12 mouse cellular contexts compared by ENCODE assay signal in the genomic region with DNA sequence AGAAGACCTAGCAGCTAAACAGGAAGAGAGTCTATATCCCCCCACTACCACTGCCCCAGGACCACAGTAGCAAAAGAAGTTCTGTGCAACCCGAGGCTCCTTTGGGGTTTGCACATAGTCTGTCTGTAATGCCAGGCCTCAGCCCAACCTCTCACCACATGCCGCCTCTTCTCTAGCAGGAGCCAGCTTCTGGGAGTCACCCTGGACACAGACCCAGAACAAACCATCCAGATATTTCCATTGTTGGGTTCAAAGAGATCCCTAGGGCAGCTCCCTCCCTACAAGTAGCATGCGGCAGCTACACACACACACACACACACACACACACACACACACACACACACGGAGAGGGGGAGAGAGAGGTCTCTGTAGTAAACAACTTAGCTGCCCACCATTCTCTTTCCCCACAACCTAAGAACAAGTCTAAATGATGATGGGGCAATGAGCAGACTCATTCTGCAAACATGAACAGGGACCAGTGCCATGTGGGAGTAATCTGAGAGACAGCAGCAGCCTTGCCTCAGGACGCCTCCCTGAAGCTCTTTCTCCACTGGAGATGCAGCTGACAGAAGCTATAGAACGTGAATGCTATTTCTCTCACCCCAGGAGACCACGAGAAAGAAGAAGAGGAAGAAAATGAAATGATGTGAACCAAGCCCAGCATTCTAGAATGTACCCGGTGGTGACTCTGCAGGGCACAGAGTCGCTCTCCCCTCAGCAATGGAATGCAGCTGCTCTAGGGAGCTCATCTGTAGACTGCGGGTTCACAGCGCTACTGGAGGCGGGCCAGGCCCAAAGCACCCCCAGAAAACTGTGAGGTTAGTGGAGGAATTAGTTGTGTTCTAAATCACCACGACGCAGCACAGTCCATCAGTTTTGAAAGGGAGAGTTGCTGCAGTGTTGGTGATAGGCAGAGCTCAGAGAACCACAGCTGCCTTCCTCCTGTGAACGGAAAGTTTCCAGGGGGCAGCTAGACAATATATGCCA. TPM values are rescaled to one million over a fixed set of nuclear protein-coding genes. Genes with fewer than 3 reads are reported as not detected.
DNase-seq lines count a peak whose midpoint lies in the region; ATAC-seq and TF ChIP-seq lines count a peak whose summit lies in the region.
"Had no signal": no experiment of that assay in that cellular context is flagged by ENCODE, and none has a peak within 500 bp of the region (broad histone marks: within the 10 kb centered on the region; RNA-seq: fewer than 3 reads in every experiment).

No protein-coding gene starts in this region.

- no peak for TF ChIP-seq POLR2A in embryonic fibroblast, embryonic 13.5 days (IDR thresholded peaks at IDR 0.05; ENCODE audit: low read depth, low read length)

- H3K4me1 ChIP-seq in intestine, embryonic 14.5 days (replicated peaks; ENCODE audit: control insufficient read depth, insufficient read depth, low read length) = peaks cover 20% of the 10 kb centered on the region
- no peaks in the 10 kb centered on the region for H3K4me1 ChIP-seq in intestine, postnatal 0 days (replicated peaks; ENCODE audit: control insufficient read depth, insufficient read depth, low read length)
- peaks cover 5% of the 10 kb centered on the region; the same call in 1 of the 2 replicates for H3K4me1 ChIP-seq in embryonic fibroblast, embryonic 13.5 days (ENCODE audit: control insufficient read depth, insufficient read depth, low read length)

- no peak for DNase-seq in intestine, embryonic 14.5 days (ENCODE audit: low spot score)
- peak; percentile 92 for DNase-seq in NIH3T3 (ENCODE audit: low read depth)
- peak; percentile 37 for DNase-seq in lung, postnatal 10 days
- no peak for DNase-seq in layer of hippocampus, postnatal 10 days (ENCODE audit: low spot score in 2 of 2)
- DNase-seq in layer of hippocampus, adult 18-20 months (ENCODE audit: low spot score in 2 of 2) = no peak
- no peak for DNase-seq in cerebellum, postnatal 10 days

- no peaks in the 10 kb centered on the region for H3K9me3 ChIP-seq in intestine, embryonic 14.5 days (ENCODE audit: control insufficient read depth, low read length)
- H3K9me3 ChIP-seq in intestine, postnatal 0 days (ENCODE audit: control insufficient read depth) = no peaks in the 10 kb centered on the region

- TF ChIP-seq CTCF in intestine, postnatal 0 days (IDR thresholded peaks at IDR 0.05; ENCODE audit: low read depth) = no peak
- TF ChIP-seq CTCF in embryonic fibroblast, embryonic 13.5 days (IDR thresholded peaks at IDR 0.05; ENCODE audit: borderline replicate concordance, insufficient read depth, low read length) = no peak

- H3K27ac ChIP-seq in intestine, embryonic 14.5 days (ENCODE audit: low read depth) = peak overlapping the region; percentile 59
- no peak overlapping the region for H3K27ac ChIP-seq in intestine, postnatal 0 days (ENCODE audit: low read depth, low read length)
- H3K27ac ChIP-seq in embryonic fibroblast, embryonic 13.5 days (ENCODE audit: insufficient read depth, low read length) = peak overlapping the region; percentile 51

- no peaks in the 10 kb centered on the region for H3K36me3 ChIP-seq in intestine, embryonic 14.5 days (ENCODE audit: control insufficient read depth, insufficient read depth, low read length)
- no peaks in the 10 kb centered on the region for H3K36me3 ChIP-seq in intestine, postnatal 0 days (ENCODE audit: control insufficient read depth, insufficient read depth)

- no peak overlapping the region for H3K9ac ChIP-seq in intestine, embryonic 14.5 days (ENCODE audit: low read length)
- no peak overlapping the region for H3K9ac ChIP-seq in intestine, postnatal 0 days (ENCODE audit: low read depth, low read length)

- no peak overlapping the region for H3K4me3 ChIP-seq in intestine, embryonic 14.5 days (ENCODE audit: low read depth, low read length)
- no peak overlapping the region for H3K4me3 ChIP-seq in intestine, postnatal 0 days (ENCODE audit: low read depth, low read length)
- no peak overlapping the region for H3K4me3 ChIP-seq in embryonic fibroblast, embryonic 13.5 days (ENCODE audit: insufficient read depth, low read length)

- no peaks in the 10 kb centered on the region for H3K27me3 ChIP-seq in intestine, embryonic 14.5 days (replicated peaks; ENCODE audit: control insufficient read depth, insufficient read depth, low read length)
- H3K27me3 ChIP-seq in intestine, postnatal 0 days (replicated peaks; ENCODE audit: control insufficient read depth, insufficient read depth, low read length) = no peaks in the 10 kb centered on the region
- H3K27me3 ChIP-seq: Patski had no signal

- ATAC-seq in intestine, embryonic 14.5 days (replicated peaks; ENCODE audit: low FRiP score, low TSS enrichment, low read depth) = no peak
- ATAC-seq in intestine, postnatal 0 days = no peak
- ATAC-seq: Patski had no signal

- WGBS in intestine, embryonic 14.5 days = 44% methylated on average over 15 of the region's 15 CpGs
- 53% methylated on average over 15 of the region's 15 CpGs for WGBS in intestine, postnatal 0 days

- no peak overlapping the region for H3K4me2 ChIP-seq in intestine, embryonic 14.5 days (ENCODE audit: low read length)
- H3K4me2 ChIP-seq in intestine, postnatal 0 days (replicated peaks; ENCODE audit: low read depth) = no peak overlapping the region

RNA-seq across cellular contexts. Expression of a gene that starts 20.7 kb away (rescaled TPM):
- polyA plus RNA-seq in intestine, embryonic 14.5 days (2014; fragmentation: Nextera tagmentation; extraction: Ambion mirVana) = 66.6 and 79.3 TPM in 2 replicates
- 11.5 and 13.1 TPM in 2 replicates for polyA plus RNA-seq in intestine, postnatal 0 days (2015; fragmentation: Nextera tagmentation; extraction: Ambion mirVana)
- 29.8 and 60.5 TPM in 2 replicates for polyA plus RNA-seq in embryonic fibroblast, embryonic 13.5 days (2011; ENCODE audit: insufficient read length, low read depth, missing spikeins)
- total RNA-seq in layer of hippocampus, postnatal 10 days (2021) = 10 to 100 TPM; 10.1 to 11.4 TPM
- 10 to 100 TPM; 12.0 to 14.1 TPM for total RNA-seq in layer of hippocampus, adult 18-20 months (2021)

RNA-seq across cellular contexts. Expression of a gene that starts 22.1 kb away (rescaled TPM):
- polyA plus RNA-seq in intestine, embryonic 14.5 days (2014; fragmentation: Nextera tagmentation; extraction: Ambion mirVana) = not detected in 2 replicates
- polyA plus RNA-seq in intestine, postnatal 0 days (2015; fragmentation: Nextera tagmentation; extraction: Ambion mirVana) = not detected in 2 replicates
- polyA plus RNA-seq in embryonic fibroblast, embryonic 13.5 days (2011; ENCODE audit: insufficient read length, low read depth, missing spikeins) = not detected in 2 replicates
- total RNA-seq in layer of hippocampus, postnatal 10 days (2021) = not detected
- total RNA-seq in layer of hippocampus, adult 18-20 months (2021) = not detected
- total RNA-seq: left cerebral cortex, postnatal 10 days had no signal
- polyA plus RNA-seq: gonadal fat pad, adult 2 months; neural tube, embryonic 14.5 days; Patski had no signal

Comparison
In these comparisons a context has a peak if more than half of its experiments do, and no peak if none do; other contexts are left out.
1. DNase-seq: peak in NIH3T3 (single experiment) and lung, postnatal 10 days (single experiment); none in intestine, embryonic 14.5 days (single experiment), layer of hippocampus, postnatal 10 days (0 of 2), layer of hippocampus, adult 18-20 months (0 of 2) and cerebellum, postnatal 10 days (0 of 2).